Mouse (Mus musculus) liver, embryonic 14.5 days (tissue): ENCODE results near the gene Eipr1. TPM values are rescaled to one million over a fixed set of nuclear protein-coding genes. Genes with fewer than 3 reads are reported as not detected.
A peak's percentile ranks its signal among the peaks of the same experiment; 100 is the strongest.

ENCODE experiments used
- ATAC-seq: fragments of 200-750 bp; cut with Nextera tagmentation; 2 replicates; pipeline ENCODE4 v1.8.0; 2017; ENCODE audit warnings: moderate number of reproducible peaks, mild to moderate bottlenecking, moderate library complexity; ENCODE audit not compliant: insufficient read depth
- DNase-seq, 3 experiments: peaks; one replicate each; pipeline ENCODE4 v3.0.0-alpha.2; 2012 to 2013; ENCODE audit warnings: low read depth in 3 of 3, low spot score in 3 of 3
- H3K27ac ChIP-seq: fragments of 300-500 bp; sonication (generic); 2 replicates; pipeline ENCODE4 v1.5.1; 2014; ENCODE audit warnings: moderate library complexity, mild to moderate bottlenecking, control low read depth, inconsistent platforms
- H3K27me3 ChIP-seq: fragments of 300-500 bp; sonication (generic); 2 replicates; pipeline ENCODE4 v1.6.1; 2014; ENCODE audit warnings: mild to moderate bottlenecking, low read length, moderate library complexity; ENCODE audit not compliant: control insufficient read depth, insufficient read depth
- H3K36me3 ChIP-seq: fragments of 300-500 bp; sonication (generic); replicated peaks from 2 replicates; pipeline ENCODE4 v1.6.1; 2014; ENCODE audit warnings: low read depth; ENCODE audit not compliant: control insufficient read depth, insufficient read depth
- H3K4me1 ChIP-seq, 2 experiments: fragments of 200-500 bp in 1 of 2; fragments of 300-500 bp in 1 of 2; sonication (generic) in 1 of 2; replicated peaks; 2 replicates each; pipeline ENCODE4 v1.6.1; 2012 to 2014; ENCODE audit warnings: antibody characterized with exemption in 1 of 2, inconsistent platforms in 1 of 2, low read length in 1 of 2; ENCODE audit not compliant: control insufficient read depth in 2 of 2, insufficient read depth in 2 of 2
- H3K4me2 ChIP-seq: fragments of 300-500 bp; sonication (generic); 2 replicates; pipeline ENCODE4 v1.6.1; 2014; ENCODE audit warnings: low read depth, mild to moderate bottlenecking, control low read depth, moderate library complexity
- H3K4me3 ChIP-seq, 2 experiments: fragments of 200-500 bp in 1 of 2; fragments of 300-500 bp in 1 of 2; sonication (generic) in 1 of 2; 2 replicates each; pipeline ENCODE4 v1.5.1; 2012 to 2014; ENCODE audit warnings: low read depth in 2 of 2, low read length in 2 of 2, mild to moderate bottlenecking in 2 of 2, control low read depth in 1 of 2, inconsistent platforms in 1 of 2, moderate library complexity in 1 of 2; ENCODE audit not compliant: insufficient read depth in 1 of 2
- H3K9ac ChIP-seq: fragments of 300-500 bp; sonication (generic); replicated peaks from 2 replicates; pipeline ENCODE4 v1.6.1; 2014; ENCODE audit warnings: mild to moderate bottlenecking, control low read depth, moderate library complexity
- H3K9me3 ChIP-seq: fragments of 300-500 bp; sonication (generic); 2 replicates; pipeline ENCODE4 v1.6.1; 2016; ENCODE audit warnings: low read length, mixed read lengths; ENCODE audit not compliant: control insufficient read depth
- CTCF ChIP-seq: IDR thresholded peaks from 2 replicates; pipeline ENCODE4 v1.5.1; 2016; ENCODE audit warnings: antibody characterized with exemption, low read depth, control low read depth
- EP300 ChIP-seq: IDR thresholded peaks from 2 replicates; pipeline ENCODE4 v1.6.1; 2016; ENCODE audit warnings: antibody characterized with exemption, low read depth
- WGBS: fragments of 180-500 bp; shearing (Covaris S2); extraction: QIAGEN DNeasy Blood & Tissue Kit; methylation state at CpG from one replicate; pipeline ENCODE4 v1.1.7; 2014; ENCODE audit not compliant: insufficient replicate concordance; 5-methylcytosine and 5-hydroxymethylcytosine counted together
- polyA plus RNA-seq, 2 experiments: library from polyadenylated mRNA; depleted of rRNA in 1 of 2; stranded (reverse) in 1 of 2; unstranded in 1 of 2; fragments of >200 nt; fragmentation: Nextera tagmentation in 1 of 2; extraction: Ambion mirVana in 1 of 2; gene quantifications; 2 replicates each; pipeline versions ENCODE4 v1.2.1 to v1.2.3; 2012 to 2014

Gene Eipr1
- polyA plus RNA-seq, 2 experiments: 15.2 to 29.4 TPM

GRCm38 (mm10) chr12:28801731-28802130, 50.1 kb downstream of the Eipr1 start:
- no peak for TF ChIP-seq CTCF
- no peak for TF ChIP-seq EP300
- WGBS: 82% methylated on average over 6 of the region's 6 CpGs
- H3K4me2 ChIP-seq: no peak overlapping the region

GRCm38 (mm10) chr12:28803043-28803442, 51.4 kb downstream of the Eipr1 start:
- no peaks in the 10 kb centered on the region for H3K27me3 ChIP-seq
- peak; percentile 41 to 55 (median 49) for DNase-seq
- no peaks in the 10 kb centered on the region; the same call in 1 of the 2 replicates for H3K9me3 ChIP-seq
- H3K27ac ChIP-seq: peak overlapping the region; percentile 68
- no peak for TF ChIP-seq EP300
- TF ChIP-seq CTCF: no peak
- H3K4me1 ChIP-seq: peaks cover 47 to 49% of the 10 kb centered on the region in 2 experiments
- no peak overlapping the region for H3K9ac ChIP-seq
- H3K36me3 ChIP-seq: no peaks in the 10 kb centered on the region
- peak; percentile 37; the same call in 1 of the 2 replicates for ATAC-seq
- H3K4me3 ChIP-seq: no peak overlapping the region
- H3K4me2 ChIP-seq: peak overlapping the region; percentile 43

More at GRCm38 (mm10) chr12:28801731-28802130, 50.1 kb downstream of the Eipr1 start:
- no peak for ATAC-seq
- Histone ChIP-seq H3K4me1 (peaks cover 36 to 37% of the 10 kb centered on the region in 2 experiments), H3K36me3 (no peaks in the 10 kb centered on the region), H3K9me3 (no peaks in the 10 kb centered on the region; the same call in 1 of the 2 replicates), H3K27me3 (no peaks in the 10 kb centered on the region), H3K27ac (no peak overlapping the region), H3K4me3 (no peak overlapping the region), H3K9ac (no peak overlapping the region)
- no peak for DNase-seq

- Histone ChIP-seq H3K9me3 (no peaks in the 10 kb centered on the region), H3K4me3 (peak overlapping the region; percentile 16 to 18; a peak in 3 of 4 replicates), H3K9ac (peak overlapping the region; percentile 63), H3K27me3 (no peaks in the 10 kb centered on the region), H3K27ac (peak overlapping the region; percentile 92), H3K4me2 (peak overlapping the region; percentile 74), H3K4me1 (peaks cover 57 to 61% of the 10 kb centered on the region in 2 experiments), H3K36me3 (no peaks in the 10 kb centered on the region)
- no peak for TF ChIP-seq CTCF
- peak; percentile 96 for TF ChIP-seq EP300
- 26% methylated on average over 3 of the region's 3 CpGs for WGBS
- DNase-seq (peak; percentile 93 to 94 (median 94)), ATAC-seq (peak; percentile 94)
Measured at GRCm38 (mm10) chr12:28804558-28805481, 53.2 kb downstream of the Eipr1 start.

GRCm38 (mm10) chr12:28808786-28809375, 57.3 kb downstream of the Eipr1 start:
- Histone ChIP-seq H3K36me3 (no peaks in the 10 kb centered on the region), H3K4me2 (0 out of 2 replicates have a peak overlapping the region, but pooled peaks have one; percentile 60), H3K9me3 (no peaks in the 10 kb centered on the region), H3K9ac (peak overlapping the region; percentile 13), H3K27me3 (no peaks in the 10 kb centered on the region), H3K27ac (peak overlapping the region; percentile 62), H3K4me1 (peaks cover 48 to 53% of the 10 kb centered on the region in 2 experiments), H3K4me3 (no peak overlapping the region)
- TF ChIP-seq CTCF (no peak), EP300 (no peak)
- DNase-seq: no peak
- WGBS: 67% methylated on average over 4 of the region's 4 CpGs
- ATAC-seq: no peak

- peak overlapping the region; percentile 27 to 39; a peak in 3 of 4 replicates for H3K4me3 ChIP-seq
- ATAC-seq (peak; percentile 29), DNase-seq (peak; percentile 49 to 65 (median 50))
- H3K36me3 ChIP-seq: no peaks in the 10 kb centered on the region
- H3K4me2 ChIP-seq: peak overlapping the region; percentile 60
- H3K9ac ChIP-seq: peak overlapping the region; percentile 53
- TF ChIP-seq EP300 (no peak; the same call in 1 of the 2 replicates), CTCF (no peak)
- no peaks in the 10 kb centered on the region for H3K27me3 ChIP-seq
- H3K9me3 ChIP-seq: no peaks in the 10 kb centered on the region
- 55% methylated on average over 4 of the region's 4 CpGs for WGBS
- peaks cover 39 to 43% of the 10 kb centered on the region in 2 experiments for H3K4me1 ChIP-seq
- peak overlapping the region; percentile 89 for H3K27ac ChIP-seq
Measured at GRCm38 (mm10) chr12:28809756-28810337, 58.2 kb downstream of the Eipr1 start.
